In genomic region chr4:102760042-102760821, GRCm38 (mm10) we compare ENCODE assay signal across 8 mouse cellular contexts. TPM values are rescaled to one million over a fixed set of nuclear protein-coding genes. Genes with fewer than 3 reads are reported as not detected.
DNase-seq lines count a peak whose midpoint lies in the region; ATAC-seq and TF ChIP-seq lines count a peak whose summit lies in the region.

No protein-coding gene starts in this region.

- peaks cover 15% of the 10 kb centered on the region for H3K4me1 ChIP-seq in E14TG2a.4 (replicated peaks; ENCODE audit: low read depth, low read length)
- H3K4me1 ChIP-seq in forebrain, embryonic 12.5 days: peaks cover 10% of the 10 kb centered on the region
- H3K4me1 ChIP-seq in heart, embryonic 16.5 days (ENCODE audit: control insufficient read depth, insufficient read depth, low read length): no peaks in the 10 kb centered on the region
- peaks cover 13% of the 10 kb centered on the region; the same call in 1 of the 2 replicates for H3K4me1 ChIP-seq in liver, embryonic 12.5 days

- TF ChIP-seq POLR2A in myocyte (IDR thresholded peaks at IDR 0.05; ENCODE audit: insufficient read length, low read depth): no peak

- H3K9ac ChIP-seq in forebrain, embryonic 12.5 days: peak overlapping the region; percentile 75
- peak overlapping the region; percentile 23; the same call in 1 of the 2 replicates for H3K9ac ChIP-seq in heart, embryonic 16.5 days (ENCODE audit: low read length)
- no peak overlapping the region for H3K9ac ChIP-seq in liver, embryonic 12.5 days

- H3K79me2 ChIP-seq in myocyte (ENCODE audit: control insufficient read depth, insufficient read depth): no peaks in the 10 kb centered on the region

- H3K27me3 ChIP-seq in E14TG2a.4 (ENCODE audit: insufficient read depth, low read length) (peaks cover 28% of the 10 kb centered on the region), myocyte (ENCODE audit: control insufficient read depth, insufficient read depth, insufficient read length) (no peaks in the 10 kb centered on the region)
- no peaks in the 10 kb centered on the region for H3K27me3 ChIP-seq in forebrain, embryonic 12.5 days
- H3K27me3 ChIP-seq in heart, embryonic 16.5 days (ENCODE audit: control insufficient read depth, insufficient read depth, low read length): 0 out of 2 replicates have a peak, but pooled peaks cover 4% of the 10 kb centered on the region
- peaks cover 30% of the 10 kb centered on the region for H3K27me3 ChIP-seq in liver, embryonic 12.5 days (replicated peaks)

- TF ChIP-seq CTCF in E14TG2a.4 (conservative IDR thresholded peaks at IDR 0.05; ENCODE audit: low read length): no peak

- H3K36me3 ChIP-seq in E14TG2a.4 (ENCODE audit: insufficient read depth, low read length): no peaks in the 10 kb centered on the region
- H3K36me3 ChIP-seq in forebrain, embryonic 12.5 days (replicated peaks): no peaks in the 10 kb centered on the region
- no peaks in the 10 kb centered on the region for H3K36me3 ChIP-seq in heart, embryonic 16.5 days (ENCODE audit: control insufficient read depth, insufficient read depth)
- H3K36me3 ChIP-seq in liver, embryonic 12.5 days: no peaks in the 10 kb centered on the region
- H3K36me3 ChIP-seq in myocyte (ENCODE audit: control insufficient read depth, insufficient read depth): no peaks in the 10 kb centered on the region

- ATAC-seq in forebrain, embryonic 12.5 days (ENCODE audit: low FRiP score): peak; percentile 98
- ATAC-seq in heart, embryonic 16.5 days (replicated peaks; ENCODE audit: extremely low read depth, insufficient read depth, low FRiP score): peak; percentile 80
- peak; percentile 44 for ATAC-seq in liver, embryonic 12.5 days

- peaks cover 1% of the 10 kb centered on the region; the same call in 1 of the 2 replicates for H3K9me3 ChIP-seq in E14TG2a.4 (ENCODE audit: low read length)
- no peaks in the 10 kb centered on the region for H3K9me3 ChIP-seq in forebrain, embryonic 12.5 days
- no peaks in the 10 kb centered on the region for H3K9me3 ChIP-seq in heart, embryonic 16.5 days (replicated peaks; ENCODE audit: control insufficient read depth, low read length)
- H3K9me3 ChIP-seq in liver, embryonic 12.5 days (replicated peaks): no peaks in the 10 kb centered on the region

- H3ac ChIP-seq in myocyte (ENCODE audit: control insufficient read depth, insufficient read length): no peak overlapping the region

- H3K27ac ChIP-seq in forebrain, embryonic 12.5 days: peak overlapping the region; percentile 96
- H3K27ac ChIP-seq in heart, embryonic 16.5 days (ENCODE audit: low read length): no peak overlapping the region
- no peak overlapping the region for H3K27ac ChIP-seq in liver, embryonic 12.5 days

- peak; percentile 93 for DNase-seq in brain, embryonic 18.5 days (ENCODE audit: low read depth, low spot score)
- DNase-seq in kidney, postnatal 25 days: peak; percentile 32 to 65
- DNase-seq in thymus, postnatal 0 days (ENCODE audit: low spot score): peak; percentile 70

- under 1% methylated on average over 24 of the region's 25 CpGs for WGBS in forebrain, embryonic 12.5 days
- 4% methylated on average over 25 of the region's 25 CpGs for WGBS in heart, embryonic 16.5 days
- WGBS in liver, embryonic 12.5 days (ENCODE audit: insufficient replicate concordance): 2% methylated on average over 25 of the region's 25 CpGs

- H3K4me3 ChIP-seq in E14TG2a.4 (replicated peaks; ENCODE audit: low read length): peak overlapping the region; percentile 83
- H3K4me3 ChIP-seq in forebrain, embryonic 12.5 days (replicated peaks): peak overlapping the region; percentile 63
- peak overlapping the region; percentile 56 for H3K4me3 ChIP-seq in heart, embryonic 16.5 days (ENCODE audit: low read length)
- peak overlapping the region; percentile 52 for H3K4me3 ChIP-seq in liver, embryonic 12.5 days
- H3K4me3 ChIP-seq in myocyte: peak overlapping the region; percentile 18

- H3K4me2 ChIP-seq in forebrain, embryonic 12.5 days: peak overlapping the region; percentile 96
- H3K4me2 ChIP-seq in heart, embryonic 16.5 days (ENCODE audit: low read depth, low read length): peak overlapping the region; percentile 91
- H3K4me2 ChIP-seq in liver, embryonic 12.5 days: peak overlapping the region; percentile 75
- H3K4me2 ChIP-seq in myocyte (ENCODE audit: low read depth): peak overlapping the region; percentile 84

TF ChIP-seq in myocyte, 11 proteins besides CTCF, POLR2A, EP300 and RAD21:
- TF ChIP-seq E2F4 (IDR thresholded peaks at IDR 0.05; ENCODE audit: insufficient read depth): no peak
- no peak for TF ChIP-seq MYOD1 (IDR thresholded peaks at IDR 0.05; ENCODE audit: control insufficient read depth in 1 of 3, insufficient read length in 2 of 3, low read depth in 2 of 3)
- no peak for TF ChIP-seq TCF12 (IDR thresholded peaks at IDR 0.05; ENCODE audit: insufficient read depth, poor library complexity, severe bottlenecking)
- TF ChIP-seq REST (IDR thresholded peaks at IDR 0.05; ENCODE audit: insufficient read depth, insufficient read length): no peak
- TF ChIP-seq CEBPB (IDR thresholded peaks at IDR 0.05; ENCODE audit: insufficient read depth, poor library complexity, severe bottlenecking): no peak
- TF ChIP-seq SRF (IDR thresholded peaks at IDR 0.05; ENCODE audit: control insufficient read depth, insufficient read length, low read depth): no peak
- no peak for TF ChIP-seq MAX (IDR thresholded peaks at IDR 0.05; ENCODE audit: low read depth)
- TF ChIP-seq USF1 (IDR thresholded peaks at IDR 0.05; ENCODE audit: low read depth): no peak
- TF ChIP-seq MYOG (IDR thresholded peaks at IDR 0.05; ENCODE audit: control insufficient read depth in 1 of 3, insufficient read depth in 1 of 3, insufficient read length in 2 of 3, low read depth in 2 of 3): no peak
- TF ChIP-seq TCF3 (IDR thresholded peaks at IDR 0.05; ENCODE audit: insufficient read length, low read depth): no peak

RNA-seq across cellular contexts. Expression of gene Sgip1, which starts 19.1 kb away (rescaled TPM):
- 27.3 and 27.8 TPM in 2 replicates for polyA plus RNA-seq in forebrain, embryonic 12.5 days (2016; fragmentation: Nextera tagmentation; extraction: Ambion mirVana)
- polyA plus RNA-seq in heart, embryonic 16.5 days (2015; fragmentation: Nextera tagmentation; extraction: Ambion mirVana): 1.1 and 1.2 TPM in 2 replicates
- 0.97 and 0.99 TPM in 2 replicates for polyA plus RNA-seq in liver, embryonic 12.5 days (2016; fragmentation: Nextera tagmentation; extraction: Ambion mirVana)
- 0.10 TPM for polyA plus RNA-seq in myocyte (2012; fragmentation: generic; extraction: Trizol)
- 2.7 and 3.2 TPM in 2 replicates for polyA plus RNA-seq in thymus, postnatal 0 days (2015; fragmentation: Nextera tagmentation; extraction: Ambion mirVana)

Comparison
In these comparisons a context has a peak if more than half of its experiments do, and no peak if none do; other contexts are left out.
1. H3K4me3 ChIP-seq: peak in every context shown above with its lines; median percentile 83 in E14TG2a.4; 63 in forebrain, embryonic 12.5 days; 56 in heart, embryonic 16.5 days; 52 in liver, embryonic 12.5 days; 18 in myocyte.
2. ATAC-seq: peak in every context shown above with its lines; median percentile 98 in forebrain, embryonic 12.5 days; 80 in heart, embryonic 16.5 days; 44 in liver, embryonic 12.5 days.